Mouse (Mus musculus) heart, embryonic 13.5 days (tissue): ENCODE measurements around the gene Tctn1. TPM values are rescaled to one million over a fixed set of nuclear protein-coding genes. Genes with fewer than 3 reads are reported as not detected.

Source experiments
- ATAC-seq: fragments of 200-750 bp; cut with Nextera tagmentation; 2 replicates; pipeline ENCODE4 v1.8.0; 2017; ENCODE audit warnings: moderate TSS enrichment; ENCODE audit not compliant: insufficient number of reproducible peaks, low FRiP score, low TSS enrichment; ENCODE audit errors: extremely low read depth
- H3K27ac ChIP-seq: fragments of 300-500 bp; sonication (generic); replicated peaks from 2 replicates; pipeline ENCODE4 v1.5.1; 2015; ENCODE audit warnings: moderate library complexity, mild to moderate bottlenecking, inconsistent platforms
- H3K27me3 ChIP-seq: fragments of 300-500 bp; sonication (generic); replicated peaks from 2 replicates; pipeline ENCODE4 v1.6.1; 2015; ENCODE audit warnings: mild to moderate bottlenecking, inconsistent platforms
- H3K36me3 ChIP-seq: fragments of 300-500 bp; sonication (generic); 2 replicates; pipeline ENCODE4 v1.6.1; 2015; ENCODE audit warnings: mild to moderate bottlenecking, inconsistent platforms
- H3K4me1 ChIP-seq: fragments of 300-500 bp; sonication (generic); 2 replicates; pipeline ENCODE4 v1.6.1; 2015; ENCODE audit warnings: inconsistent platforms
- H3K4me2 ChIP-seq: fragments of 300-500 bp; sonication (generic); 2 replicates; pipeline ENCODE4 v1.6.1; 2015; ENCODE audit warnings: inconsistent platforms, mild to moderate bottlenecking, moderate library complexity
- H3K4me3 ChIP-seq: fragments of 300-500 bp; sonication (generic); 2 replicates; pipeline ENCODE4 v1.5.1; 2015; ENCODE audit warnings: moderate library complexity, mild to moderate bottlenecking, inconsistent platforms
- H3K9ac ChIP-seq: fragments of 300-500 bp; sonication (generic); 2 replicates; pipeline ENCODE4 v1.6.1; 2015; ENCODE audit warnings: inconsistent platforms, mild to moderate bottlenecking, moderate library complexity
- H3K9me3 ChIP-seq: fragments of 300-500 bp; sonication (generic); 2 replicates; pipeline ENCODE4 v1.6.1; 2016; ENCODE audit warnings: inconsistent platforms
- WGBS: fragments of 180-500 bp; shearing (Covaris S2); methylation state at CpG from one replicate; pipeline ENCODE4 v1.1.7; 2015; ENCODE audit warnings: mixed read lengths; 5-methylcytosine and 5-hydroxymethylcytosine counted together
- polyA plus RNA-seq: library from polyadenylated mRNA; unstranded; fragments of >200 nt; fragmentation: Nextera tagmentation; extraction: Ambion mirVana; gene quantifications from 2 replicates; pipeline ENCODE4 v1.2.1, GENCODE M21; 2015

Tctn1 gene
- polyA plus RNA-seq, 1 experiment from 2014 or later = 2.5 TPM

DNA sequence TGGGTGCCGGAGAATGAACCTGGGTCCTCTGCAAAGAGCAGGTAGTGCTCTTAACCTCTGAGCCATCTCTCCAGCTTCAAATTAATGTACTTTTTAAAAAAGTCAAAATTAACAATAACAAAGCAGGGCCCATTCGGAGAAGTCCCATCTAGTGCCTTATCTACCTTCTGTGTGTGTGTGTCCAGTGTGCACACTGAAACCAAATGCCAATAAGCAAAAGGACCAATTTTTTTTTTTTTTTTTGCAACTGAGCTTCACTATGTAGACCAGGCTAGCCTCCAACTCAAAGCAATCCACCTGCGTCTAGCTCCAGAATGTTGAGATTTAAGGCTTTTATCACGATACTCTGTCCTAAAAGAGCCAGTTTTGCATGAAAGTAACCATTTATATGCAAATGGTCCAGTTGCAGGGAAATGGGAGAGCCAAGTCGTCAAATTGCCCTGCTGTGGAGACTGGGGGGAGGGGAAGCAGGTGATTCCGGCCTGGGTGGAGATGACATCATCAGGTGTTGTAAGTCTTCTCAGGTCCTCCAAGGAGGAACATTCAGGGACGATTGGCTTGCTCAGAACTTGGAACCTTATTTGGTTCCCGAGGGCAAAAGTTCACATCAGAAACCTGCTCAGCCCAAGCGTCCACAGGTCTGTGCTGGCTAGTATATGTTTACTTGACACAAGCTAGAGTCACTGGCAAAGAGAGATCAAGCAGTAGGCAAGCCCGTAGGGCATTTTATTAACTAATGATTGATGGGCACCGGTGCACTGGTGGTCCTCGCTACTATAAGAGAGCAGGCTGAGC, 72.8 kb downstream of the Tctn1 start:
- Histone ChIP-seq H3K36me3 (no peaks in the 10 kb centered on the region), H3K27me3 (no peaks in the 10 kb centered on the region), H3K9me3 (no peaks in the 10 kb centered on the region), H3K9ac (no peak overlapping the region), H3K4me2 (no peak overlapping the region), H3K4me1 (no peaks in the 10 kb centered on the region), H3K4me3 (no peak overlapping the region), H3K27ac (no peak overlapping the region)
- ATAC-seq = no peak
- WGBS = 76% methylated on average over 12 of the region's 12 CpGs

DNA sequence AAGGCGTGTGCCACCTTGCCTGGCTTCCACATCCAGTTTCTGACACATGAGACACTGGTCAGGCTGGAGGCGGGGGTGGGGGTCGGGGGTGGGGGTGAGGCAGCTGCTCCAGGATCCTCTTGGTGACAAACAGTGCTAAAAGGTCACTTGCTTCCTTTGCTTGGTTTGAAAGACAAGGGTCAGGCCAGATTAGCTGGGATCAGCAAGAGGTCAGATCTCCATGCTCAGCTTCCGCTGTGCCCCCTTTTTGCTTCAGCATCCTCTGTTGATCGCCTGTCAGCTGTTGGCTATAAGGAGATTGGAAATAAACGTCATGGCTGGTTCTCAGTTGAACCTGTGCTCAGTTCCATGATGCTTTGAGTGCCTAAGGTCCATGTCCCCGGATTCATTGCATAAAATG, 73.8 kb downstream of the Tctn1 start:
- Histone ChIP-seq H3K9me3 (no peaks in the 10 kb centered on the region), H3K4me1 (no peaks in the 10 kb centered on the region), H3K9ac (no peak overlapping the region), H3K27me3 (no peaks in the 10 kb centered on the region), H3K27ac (no peak overlapping the region), H3K36me3 (no peaks in the 10 kb centered on the region), H3K4me2 (no peak overlapping the region), H3K4me3 (no peak overlapping the region)
- WGBS = 50% methylated on average over 7 of the region's 7 CpGs
- no peak for ATAC-seq

DNA sequence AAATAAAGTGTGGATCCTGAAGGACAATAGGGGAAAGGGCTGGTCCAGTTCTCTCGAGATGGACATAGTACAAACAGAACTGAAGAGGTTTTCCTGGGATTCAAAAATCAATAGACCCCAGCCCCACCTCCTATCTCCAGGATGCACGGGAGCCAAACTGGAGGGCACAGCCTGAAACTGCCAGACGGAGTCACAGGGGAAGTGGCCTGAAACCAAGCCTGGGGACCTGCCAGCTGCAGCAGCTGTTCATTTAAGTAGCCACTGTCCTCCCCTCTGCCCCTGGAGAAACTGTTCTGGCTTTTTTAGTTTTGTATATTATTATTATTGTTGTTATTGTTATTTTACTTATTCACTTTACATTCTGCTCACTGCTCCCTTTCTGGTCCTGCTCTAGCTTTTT, 75.1 kb downstream of the Tctn1 start:
- no peak for ATAC-seq
- no peak overlapping the region for H3K9ac ChIP-seq
- no peak overlapping the region for H3K27ac ChIP-seq
- no peak overlapping the region for H3K4me3 ChIP-seq
- H3K9me3 ChIP-seq = no peaks in the 10 kb centered on the region; the same call in 1 of the 2 replicates
- no peaks in the 10 kb centered on the region for H3K27me3 ChIP-seq
- no peaks in the 10 kb centered on the region for H3K36me3 ChIP-seq
- no peaks in the 10 kb centered on the region for H3K4me1 ChIP-seq
- 52% methylated on average over 3 of the region's 3 CpGs for WGBS
- no peak overlapping the region for H3K4me2 ChIP-seq

Other genes starting within 250 kb of the Tctn1 start
- 4.5 and 4.8 TPM in 2 replicates for gene Cux2, start 214.4 kb downstream of the Tctn1 start, polyA plus RNA-seq
- gene Myl2, start 163.5 kb downstream of the Tctn1 start, polyA plus RNA-seq = 7,724 and 9,145 TPM in 2 replicates
- gene Ccdc63, start 123.6 kb downstream of the Tctn1 start, polyA plus RNA-seq = 0.36 TPM in 1 of 2 replicates, not detected in the other
- 190 and 219 TPM in 2 replicates for gene Ppp1cc, start 106.2 kb downstream of the Tctn1 start, polyA plus RNA-seq
- gene Hvcn1, start 57.7 kb downstream of the Tctn1 start, polyA plus RNA-seq = 1.9 and 2.7 TPM in 2 replicates
- gene Pptc7, start 19.9 kb upstream of the Tctn1 start, polyA plus RNA-seq = 9.1 and 9.7 TPM in 2 replicates
- 6.2 and 7.5 TPM in 2 replicates for gene Rad9b, start 89.8 kb upstream of the Tctn1 start, polyA plus RNA-seq
- gene Vps29, start 89.9 kb upstream of the Tctn1 start, polyA plus RNA-seq = 214 and 236 TPM in 2 replicates
- gene Gpn3, start 107.4 kb upstream of the Tctn1 start, polyA plus RNA-seq = 54.4 and 59.9 TPM in 2 replicates
- 55.5 and 56.8 TPM in 2 replicates for gene Fam216a, start 107.9 kb upstream of the Tctn1 start, polyA plus RNA-seq
- 99.1 and 114 TPM in 2 replicates for gene Arpc3, start 127.4 kb upstream of the Tctn1 start, polyA plus RNA-seq
- gene Anapc7, start 157.2 kb upstream of the Tctn1 start, polyA plus RNA-seq = 35.5 and 36.4 TPM in 2 replicates
- gene Atp2a2, start 237.8 kb upstream of the Tctn1 start, polyA plus RNA-seq = 221 and 227 TPM in 2 replicates